Mouse (Mus musculus): ENCODE data around the gene Cib1. TPM values are rescaled to one million over a fixed set of nuclear protein-coding genes. Genes with fewer than 3 reads are reported as not detected.
A peak's percentile ranks its signal among the peaks of the same experiment; 100 is the strongest.

The Cib1 gene
- polyA plus RNA-seq, 1 experiment = 25.7 TPM

DNA sequence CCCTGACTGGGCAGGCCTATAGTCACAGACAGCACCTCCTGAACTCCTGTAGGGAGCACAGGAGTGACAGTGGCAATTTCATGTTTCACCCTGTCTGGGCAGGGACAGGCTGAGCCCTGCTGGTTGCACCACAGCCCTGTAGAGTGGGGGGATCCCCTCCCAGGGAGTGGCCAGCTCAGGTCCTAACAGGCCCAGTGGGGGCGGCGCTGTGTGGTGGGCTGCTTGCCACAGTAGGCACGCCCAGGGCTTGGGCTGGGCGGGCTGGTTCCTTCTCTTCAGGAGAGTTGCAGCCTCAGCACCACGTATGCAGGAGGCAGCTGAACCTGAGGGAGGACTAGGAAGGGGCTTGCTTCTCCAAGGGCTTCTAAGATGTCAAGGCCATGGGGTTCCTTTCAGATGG lies 41.2 kb downstream of the Cib1 start:
- TF ChIP-seq POLR2A (IDR thresholded peaks at IDR 0.05; ENCODE audit: borderline replicate concordance, extremely low read depth, insufficient read depth, insufficient read length, poor library complexity, severe bottlenecking) (no peak), CTCF (IDR thresholded peaks at IDR 0.05; ENCODE audit: borderline replicate concordance, extremely low read depth, insufficient read depth, insufficient read length) (no peak)
- peak; percentile 70 for DNase-seq (ENCODE audit: low read depth)

DNA sequence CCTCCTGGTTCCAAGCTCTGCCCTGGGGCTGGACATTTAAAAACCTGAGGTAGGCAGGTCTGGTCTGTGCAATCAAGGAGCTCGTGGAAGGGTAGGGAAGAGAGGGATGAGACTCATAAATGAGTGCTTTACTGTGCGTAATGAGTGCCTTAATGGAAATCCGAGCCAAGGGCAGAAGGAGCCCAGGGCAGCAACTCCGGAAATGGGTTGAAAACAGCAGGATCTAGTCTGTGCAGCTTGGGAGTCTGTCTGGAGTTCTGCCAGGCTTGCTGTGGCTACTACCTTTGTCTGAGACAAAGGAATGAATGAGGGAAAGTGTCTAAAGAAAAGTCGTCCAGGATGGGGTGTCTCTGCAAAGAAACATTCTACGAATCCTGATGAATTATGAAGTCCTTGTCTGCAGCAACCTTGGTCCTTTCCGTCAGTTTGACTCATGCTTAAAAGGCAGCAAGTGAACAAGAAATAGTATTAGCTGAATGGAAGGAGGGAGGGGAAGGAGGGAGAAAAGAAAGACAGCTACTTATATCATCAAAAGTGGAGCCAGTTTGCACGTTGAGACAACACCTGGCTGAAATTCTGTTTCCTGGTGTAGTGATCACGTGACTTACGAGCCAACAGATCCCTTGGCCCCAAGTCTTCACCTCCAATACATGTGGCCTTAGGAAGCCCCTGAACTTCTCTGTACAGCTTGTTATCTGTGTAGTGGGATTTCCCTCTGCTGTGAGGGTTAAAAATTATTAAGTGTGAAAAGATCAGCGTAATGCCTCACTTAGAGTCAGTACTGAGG lies 43.3 kb downstream of the Cib1 start:
- peak; percentile 69 for DNase-seq (ENCODE audit: low read depth)
- no peak for TF ChIP-seq POLR2A (IDR thresholded peaks at IDR 0.05; ENCODE audit: borderline replicate concordance, extremely low read depth, insufficient read depth, insufficient read length, poor library complexity, severe bottlenecking)
- TF ChIP-seq CTCF (IDR thresholded peaks at IDR 0.05; ENCODE audit: borderline replicate concordance, extremely low read depth, insufficient read depth, insufficient read length) = no peak

- no peak for TF ChIP-seq CTCF (IDR thresholded peaks at IDR 0.05; ENCODE audit: borderline replicate concordance, extremely low read depth, insufficient read depth, insufficient read length)
- no peak for TF ChIP-seq POLR2A (IDR thresholded peaks at IDR 0.05; ENCODE audit: borderline replicate concordance, extremely low read depth, insufficient read depth, insufficient read length, poor library complexity, severe bottlenecking)
- no peak for DNase-seq (ENCODE audit: low read depth)
Observed at GRCm38 (mm10) chr7:80188579-80189125, 44.0 kb downstream of the Cib1 start.

- TF ChIP-seq CTCF (IDR thresholded peaks at IDR 0.05; ENCODE audit: borderline replicate concordance, extremely low read depth, insufficient read depth, insufficient read length) (no peak), POLR2A (IDR thresholded peaks at IDR 0.05; ENCODE audit: borderline replicate concordance, extremely low read depth, insufficient read depth, insufficient read length, poor library complexity, severe bottlenecking) (no peak)
- no peak for DNase-seq (ENCODE audit: low read depth)
Observed at GRCm38 (mm10) chr7:80187501-80187900, 45.1 kb downstream of the Cib1 start.

DNA sequence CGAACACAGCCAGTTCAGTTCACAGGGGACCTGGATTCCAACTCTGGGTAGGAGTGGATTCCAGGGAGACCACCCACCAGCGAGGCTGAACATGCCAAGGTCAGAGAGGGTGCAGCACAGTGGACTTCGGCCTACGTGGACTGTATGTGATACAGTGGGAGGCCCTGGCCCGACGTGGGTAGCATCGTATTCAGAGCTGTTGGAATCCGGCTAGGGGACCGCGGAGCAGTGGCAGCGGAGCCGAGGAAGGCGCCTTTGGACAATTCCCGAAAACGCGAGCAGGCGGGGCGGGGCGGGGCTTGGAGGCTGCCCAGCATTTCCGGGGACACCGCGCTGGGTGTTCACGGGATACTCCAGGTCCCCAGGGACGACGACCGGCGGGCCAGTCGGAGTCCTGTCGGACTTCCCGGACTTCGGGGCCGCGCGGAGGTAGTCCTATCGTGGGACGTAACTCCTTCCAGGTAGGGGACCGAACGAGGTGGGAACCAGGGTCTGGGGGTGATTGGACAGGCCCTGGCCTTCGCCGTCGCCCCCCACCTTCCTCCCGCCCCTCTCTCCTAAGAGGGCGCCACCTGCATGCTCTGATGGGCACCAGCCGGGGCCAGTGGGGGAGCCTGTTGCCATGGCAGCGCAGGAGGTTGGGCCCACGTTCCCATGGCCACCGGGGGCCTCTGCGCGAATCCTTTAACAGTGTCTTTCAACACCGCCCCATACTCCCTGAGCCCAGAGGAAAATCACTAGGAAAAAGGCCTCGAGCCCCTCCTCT lies 45.9 kb downstream of the Cib1 start, which contains the start of gene Sema4b:
Sema4b (plus strand) TSS at position 311 of the 766 bp plus-strand sequence.
- peak; percentile 98 for DNase-seq (ENCODE audit: low read depth)
- TF ChIP-seq CTCF (IDR thresholded peaks at IDR 0.05; ENCODE audit: borderline replicate concordance, extremely low read depth, insufficient read depth, insufficient read length) (no peak), POLR2A (IDR thresholded peaks at IDR 0.05; ENCODE audit: borderline replicate concordance, extremely low read depth, insufficient read depth, insufficient read length, poor library complexity, severe bottlenecking) (no peak)

GRCm38 (mm10) chr7:80186021-80186420 lies 46.6 kb downstream of the Cib1 start:
- peak; percentile 50 for DNase-seq (ENCODE audit: low read depth)
- TF ChIP-seq POLR2A (IDR thresholded peaks at IDR 0.05; ENCODE audit: borderline replicate concordance, extremely low read depth, insufficient read depth, insufficient read length, poor library complexity, severe bottlenecking) = no peak
- no peak for TF ChIP-seq CTCF (IDR thresholded peaks at IDR 0.05; ENCODE audit: borderline replicate concordance, extremely low read depth, insufficient read depth, insufficient read length)

- DNase-seq (ENCODE audit: low read depth) = no peak
- TF ChIP-seq CTCF (IDR thresholded peaks at IDR 0.05; ENCODE audit: borderline replicate concordance, extremely low read depth, insufficient read depth, insufficient read length) = no peak
- no peak for TF ChIP-seq POLR2A (IDR thresholded peaks at IDR 0.05; ENCODE audit: borderline replicate concordance, extremely low read depth, insufficient read depth, insufficient read length, poor library complexity, severe bottlenecking)
Observed at GRCm38 (mm10) chr7:80184968-80185367, 47.6 kb downstream of the Cib1 start.

GRCm38 (mm10) chr7:80184551-80184950 lies 48.1 kb downstream of the Cib1 start:
- DNase-seq (ENCODE audit: low read depth) = no peak
- TF ChIP-seq POLR2A (IDR thresholded peaks at IDR 0.05; ENCODE audit: borderline replicate concordance, extremely low read depth, insufficient read depth, insufficient read length, poor library complexity, severe bottlenecking) = no peak
- no peak for TF ChIP-seq CTCF (IDR thresholded peaks at IDR 0.05; ENCODE audit: borderline replicate concordance, extremely low read depth, insufficient read depth, insufficient read length)

DNA sequence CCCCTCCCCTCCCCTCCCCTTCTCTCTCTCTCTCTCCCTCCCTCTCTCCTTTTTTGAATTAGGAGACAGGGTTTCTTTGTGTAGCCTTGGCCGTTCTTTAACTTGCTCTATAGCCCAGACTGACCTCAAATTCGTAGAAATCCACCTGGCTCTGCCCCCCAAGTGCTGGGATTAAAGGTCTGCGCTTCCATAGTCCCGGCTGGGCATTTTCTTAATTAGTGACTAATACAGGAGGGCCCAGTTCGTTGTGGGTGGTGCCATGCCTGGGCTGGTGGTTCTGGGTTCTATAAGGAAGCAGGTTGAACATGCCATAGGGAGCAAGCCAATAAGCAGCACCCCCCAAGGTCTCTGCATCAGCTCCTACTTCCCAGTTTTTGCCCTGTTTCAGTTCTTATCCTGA lies 48.6 kb downstream of the Cib1 start:
- TF ChIP-seq CTCF (IDR thresholded peaks at IDR 0.05; ENCODE audit: borderline replicate concordance, extremely low read depth, insufficient read depth, insufficient read length) (no peak), POLR2A (IDR thresholded peaks at IDR 0.05; ENCODE audit: borderline replicate concordance, extremely low read depth, insufficient read depth, insufficient read length, poor library complexity, severe bottlenecking) (no peak)
- no peak for DNase-seq (ENCODE audit: low read depth)

DNA sequence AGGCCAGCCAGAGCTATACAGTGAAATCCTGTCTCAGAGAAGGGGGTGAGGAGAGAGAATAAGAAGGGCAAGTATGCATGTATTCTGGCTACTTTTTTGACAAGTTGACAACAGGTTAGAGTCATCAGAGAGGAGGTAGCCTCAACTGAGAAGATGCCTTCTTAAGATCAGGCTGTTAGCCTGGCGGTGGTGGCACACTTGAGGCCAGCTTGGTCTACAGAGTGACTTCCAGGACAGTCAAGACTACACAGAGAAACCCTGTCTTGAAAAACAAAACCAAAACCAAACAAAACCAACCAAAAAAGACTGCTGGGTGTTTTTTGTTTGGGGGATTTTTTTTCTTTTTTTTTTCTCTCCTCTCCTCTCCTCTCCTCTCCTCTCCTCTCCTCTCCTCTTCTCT lies 49.1 kb downstream of the Cib1 start:
- TF ChIP-seq CTCF (IDR thresholded peaks at IDR 0.05; ENCODE audit: borderline replicate concordance, extremely low read depth, insufficient read depth, insufficient read length) (no peak), POLR2A (IDR thresholded peaks at IDR 0.05; ENCODE audit: borderline replicate concordance, extremely low read depth, insufficient read depth, insufficient read length, poor library complexity, severe bottlenecking) (no peak)
- no peak for DNase-seq (ENCODE audit: low read depth)

GRCm38 (mm10) chr7:80182139-80182538 lies 50.5 kb downstream of the Cib1 start:
- no peak for TF ChIP-seq CTCF (IDR thresholded peaks at IDR 0.05; ENCODE audit: borderline replicate concordance, extremely low read depth, insufficient read depth, insufficient read length)
- no peak for TF ChIP-seq POLR2A (IDR thresholded peaks at IDR 0.05; ENCODE audit: borderline replicate concordance, extremely low read depth, insufficient read depth, insufficient read length, poor library complexity, severe bottlenecking)
- DNase-seq (ENCODE audit: low read depth) = no peak
